Mouse (Mus musculus) limb, embryonic 14.5 days (tissue): ENCODE measurements around the gene Spty2d1. TPM values are rescaled to one million over a fixed set of nuclear protein-coding genes. Genes with fewer than 3 reads are reported as not detected.
A peak's percentile ranks its signal among the peaks of the same experiment; 100 is the strongest.
"Not testable (repeated sequence)": the region's sequence is repeated elsewhere in the genome, so short reads cannot be mapped to it uniquely, and the experiment has no call there.

Experiments
- ATAC-seq: fragments of 200-750 bp; cut with Nextera tagmentation; 2 replicates; pipeline ENCODE4 v1.8.0; 2017; ENCODE audit warnings: low read depth, moderate number of reproducible peaks, moderate TSS enrichment; ENCODE audit not compliant: low FRiP score
- DNase-seq: peaks from one replicate; pipeline ENCODE4 v3.0.0-alpha.2; 2015; ENCODE audit warnings: low spot score
- H3K27ac ChIP-seq: fragments of 300-500 bp; sonication (generic); replicated peaks from 2 replicates; pipeline ENCODE4 v1.5.1; 2014; ENCODE audit warnings: low read depth, mild to moderate bottlenecking, low read length, moderate library complexity, mixed read lengths
- H3K27me3 ChIP-seq: fragments of 300-500 bp; sonication (generic); 2 replicates; pipeline ENCODE4 v1.6.1; 2014; ENCODE audit warnings: low read length, mixed read lengths; ENCODE audit not compliant: control insufficient read depth, insufficient read depth
- H3K36me3 ChIP-seq: fragments of 300-500 bp; sonication (generic); 2 replicates; pipeline ENCODE4 v1.6.1; 2014; ENCODE audit warnings: mild to moderate bottlenecking, low read length, moderate library complexity, mixed read lengths; ENCODE audit not compliant: control insufficient read depth, insufficient read depth
- H3K4me1 ChIP-seq: fragments of 300-500 bp; sonication (generic); 2 replicates; pipeline ENCODE4 v1.6.1; 2014; ENCODE audit warnings: antibody characterized with exemption, low read length, mixed read lengths; ENCODE audit not compliant: control insufficient read depth, insufficient read depth
- H3K4me2 ChIP-seq: fragments of 300-500 bp; sonication (generic); replicated peaks from 2 replicates; pipeline ENCODE4 v1.6.1; 2014; ENCODE audit warnings: low read depth, mild to moderate bottlenecking, low read length, moderate library complexity; ENCODE audit not compliant: severe bottlenecking
- H3K4me3 ChIP-seq: fragments of 300-500 bp; sonication (generic); replicated peaks from 2 replicates; pipeline ENCODE4 v1.5.1; 2014; ENCODE audit warnings: low read length
- H3K9ac ChIP-seq: fragments of 300-500 bp; sonication (generic); 2 replicates; pipeline ENCODE4 v1.6.1; 2014; ENCODE audit warnings: mild to moderate bottlenecking, low read depth, low read length, moderate library complexity; ENCODE audit not compliant: severe bottlenecking
- H3K9me3 ChIP-seq: fragments of 300-500 bp; sonication (generic); 2 replicates; pipeline ENCODE4 v1.6.1; 2016; ENCODE audit warnings: low read length; ENCODE audit not compliant: control insufficient read depth
- POLR2A ChIP-seq: fragments of 200-500 bp; IDR thresholded peaks from 2 replicates; pipeline ENCODE4 v1.8.0; 2012; ENCODE audit warnings: inconsistent platforms, mild to moderate bottlenecking, moderate library complexity, borderline replicate concordance; ENCODE audit not compliant: insufficient read depth, insufficient read length; ENCODE audit errors: extremely low read depth
- WGBS: fragments of 180-500 bp; shearing (Covaris S2); extraction: QIAGEN DNeasy Blood & Tissue Kit; methylation state at CpG from one replicate; pipeline ENCODE4 v1.1.7; 2014; 5-methylcytosine and 5-hydroxymethylcytosine counted together
- polyA plus RNA-seq, 2 experiments: library from polyadenylated mRNA; depleted of rRNA in 1 of 2; stranded (reverse) in 1 of 2; unstranded in 1 of 2; fragments of >200 nt; fragmentation: Nextera tagmentation in 1 of 2; extraction: Ambion mirVana in 1 of 2; gene quantifications; 2 replicates each; pipeline versions ENCODE4 v1.2.1 to v1.2.3; 2012 to 2014

Spty2d1 gene
- polyA plus RNA-seq, 2 experiments: 12.8 to 20.6 TPM

- Histone ChIP-seq H3K27me3 (no peaks in the 10 kb centered on the region), H3K9me3 (no peaks in the 10 kb centered on the region), H3K36me3 (peaks cover 65% of the 10 kb centered on the region), H3K4me3 (no peak overlapping the region), H3K27ac (no peak overlapping the region), H3K4me1 (peaks cover 11% of the 10 kb centered on the region), H3K9ac (no peak overlapping the region), H3K4me2 (no peak overlapping the region)
- 85% methylated on average over 21 of the region's 21 CpGs for WGBS
- DNase-seq: no peak
- no peak for TF ChIP-seq POLR2A
- ATAC-seq: no peak
Measured at GRCm38 (mm10) chr7:46997644-46998395, 10.4 kb downstream of the Spty2d1 start.

- H3K4me2 ChIP-seq: no peak overlapping the region
- 95% methylated on average over 4 of the region's 4 CpGs for WGBS
- H3K36me3 ChIP-seq: peaks cover 73% of the 10 kb centered on the region
- ATAC-seq (peak; percentile 71), DNase-seq (no peak)
- H3K27me3 ChIP-seq: no peaks in the 10 kb centered on the region
- no peak overlapping the region for H3K4me3 ChIP-seq
- no peak overlapping the region for H3K9ac ChIP-seq
- no peak overlapping the region for H3K27ac ChIP-seq
- no peak for TF ChIP-seq POLR2A
- no peaks in the 10 kb centered on the region for H3K9me3 ChIP-seq
- H3K4me1 ChIP-seq: peaks cover 5% of the 10 kb centered on the region; the same call in 1 of the 2 replicates
Measured at GRCm38 (mm10) chr7:46997008-46997407, 11.2 kb downstream of the Spty2d1 start.

- H3K4me3 ChIP-seq: no peak overlapping the region
- DNase-seq: no peak
- no peak overlapping the region for H3K27ac ChIP-seq
- H3K9me3 ChIP-seq: no peaks in the 10 kb centered on the region
- ATAC-seq: no peak
- no peak for TF ChIP-seq POLR2A
- H3K4me1 ChIP-seq: no peaks in the 10 kb centered on the region
- WGBS: 95% methylated on average over 3 of the region's 3 CpGs
- no peaks in the 10 kb centered on the region for H3K27me3 ChIP-seq
- H3K9ac ChIP-seq: no peak overlapping the region
- H3K4me2 ChIP-seq: no peak overlapping the region
- peaks cover 85% of the 10 kb centered on the region for H3K36me3 ChIP-seq
Measured at GRCm38 (mm10) chr7:46995558-46995957, 12.7 kb downstream of the Spty2d1 start.

GRCm38 (mm10) chr7:46993079-46993478 lies 15.1 kb downstream of the Spty2d1 start:
- H3K27me3 ChIP-seq: no peaks in the 10 kb centered on the region

GRCm38 (mm10) chr7:46989387-46989786 lies 18.8 kb downstream of the Spty2d1 start:
- H3K4me3 ChIP-seq, H3K27me3 ChIP-seq, ATAC-seq, DNase-seq, H3K9me3 ChIP-seq, H3K9ac ChIP-seq, H3K4me2 ChIP-seq, H3K27ac ChIP-seq: not testable (repeated sequence)
- Histone ChIP-seq H3K4me1 (peaks cover 10% of the 10 kb centered on the region), H3K36me3 (peaks cover 44% of the 10 kb centered on the region)
- 80% methylated on average over 4 of the region's 4 CpGs for WGBS

More at GRCm38 (mm10) chr7:46993079-46993478, 15.1 kb downstream of the Spty2d1 start:
- no peaks in the 10 kb centered on the region for H3K4me1 ChIP-seq
- peaks cover 80% of the 10 kb centered on the region for H3K36me3 ChIP-seq
- no peak overlapping the region for H3K4me3 ChIP-seq
- TF ChIP-seq POLR2A: no peak
- WGBS: 91% methylated on average over 8 of the region's 8 CpGs
- no peaks in the 10 kb centered on the region for H3K9me3 ChIP-seq
- no peak overlapping the region for H3K4me2 ChIP-seq
- no peak for DNase-seq
- no peak overlapping the region for H3K27ac ChIP-seq
- ATAC-seq: no peak
- no peak overlapping the region for H3K9ac ChIP-seq
